Mouse (Mus musculus) embryonic facial prominence, embryonic 13.5 days (tissue): ENCODE results near the gene Fibin. TPM values are rescaled to one million over a fixed set of nuclear protein-coding genes. Genes with fewer than 3 reads are reported as not detected.

Source experiments
- ATAC-seq: fragments of 200-750 bp; cut with Nextera tagmentation; 2 replicates; pipeline ENCODE4 v1.8.0; 2017; ENCODE audit warnings: low read depth; ENCODE audit not compliant: insufficient number of reproducible peaks, insufficient read depth, low FRiP score, low TSS enrichment
- H3K27ac ChIP-seq: fragments of 300-500 bp; sonication (generic); 2 replicates; pipeline ENCODE4 v1.5.1; 2015; ENCODE audit warnings: moderate library complexity, mild to moderate bottlenecking, inconsistent platforms
- H3K27me3 ChIP-seq: fragments of 300-500 bp; sonication (generic); 2 replicates; pipeline ENCODE4 v1.6.1; 2015; ENCODE audit warnings: mild to moderate bottlenecking, inconsistent platforms
- H3K36me3 ChIP-seq: fragments of 300-500 bp; sonication (generic); 2 replicates; pipeline ENCODE4 v1.6.1; 2015; ENCODE audit warnings: mild to moderate bottlenecking, inconsistent platforms
- H3K4me1 ChIP-seq: fragments of 300-500 bp; sonication (generic); 2 replicates; pipeline ENCODE4 v1.6.1; 2015; ENCODE audit warnings: inconsistent platforms
- H3K4me2 ChIP-seq: fragments of 300-500 bp; sonication (generic); 2 replicates; pipeline ENCODE4 v1.6.1; 2015; ENCODE audit warnings: moderate library complexity, mild to moderate bottlenecking, inconsistent platforms
- H3K4me3 ChIP-seq: fragments of 300-500 bp; sonication (generic); 2 replicates; pipeline ENCODE4 v1.5.1; 2015; ENCODE audit warnings: mild to moderate bottlenecking, inconsistent platforms
- H3K9ac ChIP-seq: fragments of 300-500 bp; sonication (generic); 2 replicates; pipeline ENCODE4 v1.6.1; 2015; ENCODE audit warnings: mild to moderate bottlenecking, inconsistent platforms
- H3K9me3 ChIP-seq: fragments of 300-500 bp; sonication (generic); 2 replicates; pipeline ENCODE4 v1.6.1; 2016; ENCODE audit warnings: inconsistent platforms
- WGBS: fragments of 180-500 bp; shearing (Covaris S2); methylation state at CpG from one replicate; pipeline ENCODE4 v1.1.7; 2015; ENCODE audit warnings: mixed read lengths; 5-methylcytosine and 5-hydroxymethylcytosine counted together
- polyA plus RNA-seq: library from polyadenylated mRNA; unstranded; fragments of >200 nt; fragmentation: Nextera tagmentation; extraction: Ambion mirVana; gene quantifications from 2 replicates; pipeline ENCODE4 v1.2.1, GENCODE M21; 2015

Fibin gene
- polyA plus RNA-seq, 1 experiment from 2014 or later, result 66.1 TPM

- H3K27ac ChIP-seq, result peak overlapping the region; percentile 62
- ATAC-seq, result no peak
Observed at GRCm38 (mm10) chr2:110313305-110313824, 49.6 kb downstream of the Fibin start.

More at GRCm38 (mm10) chr2:110313305-110313824, 49.6 kb downstream of the Fibin start:
- H3K36me3 ChIP-seq, result no peaks in the 10 kb centered on the region
- H3K9me3 ChIP-seq, result no peaks in the 10 kb centered on the region
- 31% methylated on average over 2 of the region's 2 CpGs for WGBS
- H3K4me2 ChIP-seq, result no peak overlapping the region
- H3K9ac ChIP-seq, result no peak overlapping the region
- no peaks in the 10 kb centered on the region for H3K27me3 ChIP-seq
- H3K4me1 ChIP-seq, result peaks cover 7% of the 10 kb centered on the region
- no peak overlapping the region for H3K4me3 ChIP-seq

Other genes starting within 250 kb of the Fibin start
- 0.39 and 0.93 TPM in 2 replicates for gene Bbox1, start 48.6 kb downstream of the Fibin start, polyA plus RNA-seq
- not detected in 2 replicates for gene Slc5a12, start 234.1 kb upstream of the Fibin start, polyA plus RNA-seq